Mouse (Mus musculus) heart, embryonic 13.5 days (tissue): Measurements from ENCODE around the gene Rgn. TPM values are rescaled to one million over a fixed set of nuclear protein-coding genes. Genes with fewer than 3 reads are reported as not detected.
A peak's percentile ranks its signal among the peaks of the same experiment; 100 is the strongest.

Source experiments
- ATAC-seq: fragments of 200-750 bp; cut with Nextera tagmentation; 2 replicates; pipeline ENCODE4 v1.8.0; 2017; ENCODE audit warnings: moderate TSS enrichment; ENCODE audit not compliant: insufficient number of reproducible peaks, low FRiP score, low TSS enrichment; ENCODE audit errors: extremely low read depth
- H3K27ac ChIP-seq: fragments of 300-500 bp; sonication (generic); replicated peaks from 2 replicates; pipeline ENCODE4 v1.5.1; 2015; ENCODE audit warnings: moderate library complexity, mild to moderate bottlenecking, inconsistent platforms
- H3K27me3 ChIP-seq: fragments of 300-500 bp; sonication (generic); replicated peaks from 2 replicates; pipeline ENCODE4 v1.6.1; 2015; ENCODE audit warnings: mild to moderate bottlenecking, inconsistent platforms
- H3K36me3 ChIP-seq: fragments of 300-500 bp; sonication (generic); 2 replicates; pipeline ENCODE4 v1.6.1; 2015; ENCODE audit warnings: mild to moderate bottlenecking, inconsistent platforms
- H3K4me1 ChIP-seq: fragments of 300-500 bp; sonication (generic); 2 replicates; pipeline ENCODE4 v1.6.1; 2015; ENCODE audit warnings: inconsistent platforms
- H3K4me2 ChIP-seq: fragments of 300-500 bp; sonication (generic); 2 replicates; pipeline ENCODE4 v1.6.1; 2015; ENCODE audit warnings: inconsistent platforms, mild to moderate bottlenecking, moderate library complexity
- H3K4me3 ChIP-seq: fragments of 300-500 bp; sonication (generic); 2 replicates; pipeline ENCODE4 v1.5.1; 2015; ENCODE audit warnings: moderate library complexity, mild to moderate bottlenecking, inconsistent platforms
- H3K9ac ChIP-seq: fragments of 300-500 bp; sonication (generic); 2 replicates; pipeline ENCODE4 v1.6.1; 2015; ENCODE audit warnings: inconsistent platforms, mild to moderate bottlenecking, moderate library complexity
- H3K9me3 ChIP-seq: fragments of 300-500 bp; sonication (generic); 2 replicates; pipeline ENCODE4 v1.6.1; 2016; ENCODE audit warnings: inconsistent platforms
- WGBS: fragments of 180-500 bp; shearing (Covaris S2); methylation state at CpG from one replicate; pipeline ENCODE4 v1.1.7; 2015; ENCODE audit warnings: mixed read lengths; 5-methylcytosine and 5-hydroxymethylcytosine counted together
- polyA plus RNA-seq: library from polyadenylated mRNA; unstranded; fragments of >200 nt; fragmentation: Nextera tagmentation; extraction: Ambion mirVana; gene quantifications from 2 replicates; pipeline ENCODE4 v1.2.1, GENCODE M21; 2015

Gene Rgn
- polyA plus RNA-seq, 1 experiment from 2014 or later = 1.1 TPM

DNA sequence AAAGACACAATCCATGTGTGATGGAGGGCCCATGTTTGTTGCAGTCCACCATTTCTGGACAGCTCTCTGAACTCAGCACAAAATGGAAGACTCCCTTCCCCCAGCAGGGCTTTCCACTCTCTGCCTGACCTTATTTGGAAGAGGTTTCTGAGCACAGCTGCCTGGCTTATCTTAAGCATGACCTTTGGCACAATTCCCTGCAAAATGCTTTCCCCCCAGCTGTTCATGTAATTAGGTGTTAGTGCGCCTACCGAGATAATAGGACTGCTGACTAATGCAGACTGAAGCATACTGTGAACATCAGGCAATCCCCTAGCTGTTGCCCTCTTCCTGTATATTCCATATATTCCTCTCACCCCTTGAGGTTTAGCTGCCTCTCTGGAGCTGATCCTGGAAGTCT, 21.4 kb downstream of the Rgn start:
- Histone ChIP-seq H3K9ac (no peak overlapping the region), H3K4me1 (peaks cover 18% of the 10 kb centered on the region), H3K4me3 (no peak overlapping the region), H3K27me3 (no peaks in the 10 kb centered on the region), H3K9me3 (no peaks in the 10 kb centered on the region), H3K36me3 (no peaks in the 10 kb centered on the region), H3K27ac (peak overlapping the region; percentile 36; the same call in 1 of the 2 replicates), H3K4me2 (no peak overlapping the region)
- no peak; the same call in 1 of the 2 replicates for ATAC-seq
- 18% methylated on average over 2 of the region's 2 CpGs for WGBS

- Histone ChIP-seq H3K36me3 (no peaks in the 10 kb centered on the region), H3K4me1 (peaks cover 18% of the 10 kb centered on the region), H3K27me3 (no peaks in the 10 kb centered on the region), H3K27ac (no peak overlapping the region), H3K9me3 (no peaks in the 10 kb centered on the region), H3K4me2 (no peak overlapping the region), H3K9ac (no peak overlapping the region), H3K4me3 (no peak overlapping the region)
- 49% methylated on average over 9 of the region's 9 CpGs for WGBS
- ATAC-seq = no peak
These were observed 23.1 kb downstream of the Rgn start for GRCm38 (mm10) chrX:20572683-20573082.

DNA sequence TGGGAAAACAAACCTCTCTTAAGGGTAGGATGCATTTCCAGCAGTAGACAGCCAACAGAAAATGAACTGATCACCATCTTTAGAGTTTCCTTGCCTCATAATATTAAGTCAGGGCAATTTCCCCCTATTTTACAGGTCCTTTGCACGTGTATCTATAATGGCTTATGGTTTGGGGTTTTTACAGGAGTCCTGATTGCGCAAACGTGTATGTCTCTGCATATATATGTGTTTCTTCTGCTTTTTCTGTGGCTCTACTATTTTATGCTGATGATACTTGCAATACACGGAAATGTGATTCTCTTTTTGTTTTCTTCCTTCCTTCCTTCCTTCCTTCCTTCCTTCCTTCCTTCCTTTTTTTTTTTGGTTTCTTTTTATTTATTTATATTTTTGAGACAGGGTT, 24.3 kb downstream of the Rgn start:
- no peaks in the 10 kb centered on the region for H3K27me3 ChIP-seq
- H3K9me3 ChIP-seq = no peaks in the 10 kb centered on the region
- no peak overlapping the region for H3K27ac ChIP-seq
- H3K4me2 ChIP-seq = no peak overlapping the region
- 82% methylated on average over 4 of the region's 4 CpGs for WGBS
- peaks cover 18% of the 10 kb centered on the region for H3K4me1 ChIP-seq
- H3K4me3 ChIP-seq = no peak overlapping the region
- H3K9ac ChIP-seq = no peak overlapping the region
- no peak for ATAC-seq
- H3K36me3 ChIP-seq = no peaks in the 10 kb centered on the region

- no peaks in the 10 kb centered on the region for H3K36me3 ChIP-seq
- H3K27me3 ChIP-seq = no peaks in the 10 kb centered on the region
- no peak overlapping the region for H3K4me2 ChIP-seq
- H3K9me3 ChIP-seq = no peaks in the 10 kb centered on the region
- H3K27ac ChIP-seq = no peak overlapping the region
- no peak overlapping the region for H3K9ac ChIP-seq
- no peak for ATAC-seq
- 13% methylated on average over 4 of the region's 4 CpGs for WGBS
- no peaks in the 10 kb centered on the region for H3K4me1 ChIP-seq
- H3K4me3 ChIP-seq = no peak overlapping the region
These were observed 38.4 kb downstream of the Rgn start for GRCm38 (mm10) chrX:20587968-20588367.

DNA sequence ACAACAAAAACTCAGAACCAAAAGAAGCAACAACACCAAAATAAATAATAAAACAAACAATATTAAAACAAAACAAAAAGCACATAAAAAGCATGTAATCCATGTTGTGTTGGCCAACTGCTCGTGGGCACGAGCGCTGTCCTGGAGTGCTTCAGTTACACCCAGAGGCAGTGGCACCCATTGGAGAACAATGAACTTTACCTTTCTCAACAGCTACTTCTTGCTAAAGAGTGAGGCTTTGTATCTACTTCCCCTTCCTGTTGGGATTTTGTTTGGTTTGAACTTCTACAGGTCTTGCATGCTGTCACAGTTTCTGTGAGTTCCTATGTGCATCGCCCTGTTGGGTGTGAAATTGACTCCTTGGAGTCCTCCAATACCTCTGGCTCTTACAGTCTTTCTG, 58.9 kb downstream of the Rgn start:
- Histone ChIP-seq H3K9me3 (no peaks in the 10 kb centered on the region), H3K27me3 (no peaks in the 10 kb centered on the region), H3K4me2 (no peak overlapping the region), H3K27ac (no peak overlapping the region), H3K9ac (no peak overlapping the region), H3K4me3 (no peak overlapping the region), H3K36me3 (no peaks in the 10 kb centered on the region), H3K4me1 (no peaks in the 10 kb centered on the region)
- WGBS = 76% methylated on average over 4 of the region's 4 CpGs
- no peak for ATAC-seq

Other genes with a start within 250 kb of the Rgn start
- 12.0 and 12.3 TPM in 2 replicates for gene Rp2, start 185.3 kb upstream of the Rgn start, polyA plus RNA-seq
- 4.1 and 4.7 TPM in 2 replicates for gene Jade3, start 124.1 kb upstream of the Rgn start, polyA plus RNA-seq
- gene Rbm10, start 67.7 kb downstream of the Rgn start, polyA plus RNA-seq = 41.4 and 41.8 TPM in 2 replicates
- gene Ndufb11, start 67.8 kb downstream of the Rgn start, polyA plus RNA-seq = 332 and 376 TPM in 2 replicates
- gene Uba1, start 108.5 kb downstream of the Rgn start, polyA plus RNA-seq = 165 TPM in 2 replicates
- gene Cdk16, start 138.2 kb downstream of the Rgn start, polyA plus RNA-seq = 99.7 and 107 TPM in 2 replicates
- 34.9 and 36.1 TPM in 2 replicates for gene Usp11, start 154.1 kb downstream of the Rgn start, polyA plus RNA-seq
- 90.5 and 108 TPM in 2 replicates for gene Araf, start 248.0 kb downstream of the Rgn start, polyA plus RNA-seq